Mouse (Mus musculus): Measurements from ENCODE around the gene Thap4.

DNA sequence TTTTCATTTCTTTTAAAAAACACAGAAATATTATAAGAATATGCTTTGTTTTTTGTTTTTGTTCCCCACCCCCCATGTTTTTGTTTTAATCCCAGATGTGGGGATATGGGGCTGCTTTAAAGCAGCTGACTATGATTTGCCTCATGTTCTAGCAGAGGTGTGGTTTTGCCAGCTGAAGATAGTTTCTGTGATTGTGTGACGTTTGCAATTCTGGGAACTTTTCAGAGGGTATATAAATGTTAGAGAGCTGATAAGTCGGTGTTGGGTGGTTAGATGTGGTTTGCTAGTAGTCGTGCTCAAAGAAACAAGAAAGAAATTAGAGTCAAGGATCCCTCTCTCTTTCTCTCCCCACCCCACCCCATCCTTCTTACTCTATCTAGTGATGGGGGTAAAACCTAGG is 18.8 kb downstream of the Thap4 start:
- TF ChIP-seq CTCF (IDR thresholded peaks at IDR 0.05; ENCODE audit: low read depth) = no peak
- no peak for TF ChIP-seq EP300 (IDR thresholded peaks at IDR 0.05; ENCODE audit: low read depth)
